Mouse (Mus musculus) R1 (cell line): ENCODE measurements around the gene Tgif2.
"Not testable (repeated sequence)": the region's sequence is repeated elsewhere in the genome, so short reads cannot be mapped to it uniquely, and the experiment has no call there.

Experiments
- DNase-seq: peaks from one replicate; pipeline ENCODE4 v3.0.0-alpha.2; 2018; ENCODE audit warnings: low read depth, low spot score

Tgif2 gene

GRCm38 (mm10) chr2:156839319-156840191, at the start of gene Tgif2:
TSS of gene Tgif2 (plus strand) at chr2:156840007.
- peak; percentile 97 for DNase-seq

GRCm38 (mm10) chr2:156798516-156798915, 41.3 kb upstream of the Tgif2 start:
- no peak for DNase-seq

- no peak for DNase-seq
Observed at GRCm38 (mm10) chr2:156801045-156801444, 38.8 kb upstream of the Tgif2 start.

GRCm38 (mm10) chr2:156802116-156802515, 37.7 kb upstream of the Tgif2 start:
- not testable (repeated sequence) for DNase-seq

GRCm38 (mm10) chr2:156803698-156804372, 36.0 kb upstream of the Tgif2 start:
- DNase-seq: no peak

- DNase-seq: peak; percentile 87
Observed at GRCm38 (mm10) chr2:156804589-156804988, 35.2 kb upstream of the Tgif2 start.

- DNase-seq: no peak
Observed at GRCm38 (mm10) chr2:156806886-156807285, 32.9 kb upstream of the Tgif2 start.

- DNase-seq: peak; percentile 89
Observed at GRCm38 (mm10) chr2:156809579-156809978, 30.2 kb upstream of the Tgif2 start.

GRCm38 (mm10) chr2:156810716-156811115, 29.1 kb upstream of the Tgif2 start:
- DNase-seq: peak; percentile 26

- DNase-seq: no peak
Observed at GRCm38 (mm10) chr2:156811556-156811955, 28.3 kb upstream of the Tgif2 start.

GRCm38 (mm10) chr2:156814344-156814801, 25.4 kb upstream of the Tgif2 start:
- no peak for DNase-seq

GRCm38 (mm10) chr2:156814893-156815292, 24.9 kb upstream of the Tgif2 start:
- no peak for DNase-seq

- DNase-seq: no peak
Observed at GRCm38 (mm10) chr2:156815412-156815811, 24.4 kb upstream of the Tgif2 start.

GRCm38 (mm10) chr2:156816116-156816515, 23.7 kb upstream of the Tgif2 start:
- no peak for DNase-seq

GRCm38 (mm10) chr2:156825128-156825527, 14.7 kb upstream of the Tgif2 start:
- DNase-seq: peak; percentile 88

- DNase-seq: no peak
Observed at GRCm38 (mm10) chr2:156834336-156834735, 5.5 kb upstream of the Tgif2 start.

- no peak for DNase-seq
Observed at GRCm38 (mm10) chr2:156838839-156839238, 968 bp upstream of the Tgif2 start.

GRCm38 (mm10) chr2:156840301-156841027, 657 bp downstream of the Tgif2 start:
- DNase-seq: peak; percentile 73

GRCm38 (mm10) chr2:156841028-156841840, 1.4 kb downstream of the Tgif2 start:
- peak; percentile 77 for DNase-seq

- DNase-seq: peak; percentile 92
Observed at GRCm38 (mm10) chr2:156841841-156842706, 2.3 kb downstream of the Tgif2 start.
